Mouse (Mus musculus): ENCODE data around the gene Bst2.
A peak's percentile ranks its signal among the peaks of the same experiment; 100 is the strongest.

The Bst2 gene

GRCm38 (mm10) chr8:71537028-71537867 lies at the start of gene Bst2:
TSS of gene Bst2 (minus strand) at chr8:71537456.
- peak; percentile 70 to 79 for DNase-seq (ENCODE audit: low spot score in 2 of 2)

- DNase-seq (ENCODE audit: low spot score in 2 of 2): peak; percentile 68 to 80
These were observed 49.6 kb upstream of the Bst2 start for GRCm38 (mm10) chr8:71586891-71587290.

GRCm38 (mm10) chr8:71580201-71580600 lies 42.9 kb upstream of the Bst2 start:
- no peak for DNase-seq (ENCODE audit: low spot score in 2 of 2)

GRCm38 (mm10) chr8:71579476-71579875 lies 42.2 kb upstream of the Bst2 start:
- DNase-seq (ENCODE audit: low spot score in 2 of 2): no peak

GRCm38 (mm10) chr8:71579009-71579408 lies 41.8 kb upstream of the Bst2 start:
- no peak for DNase-seq (ENCODE audit: low spot score in 2 of 2)

- DNase-seq (ENCODE audit: low spot score in 2 of 2): no peak
These were observed 40.7 kb upstream of the Bst2 start for GRCm38 (mm10) chr8:71577856-71578387.

GRCm38 (mm10) chr8:71575020-71575419 lies 37.8 kb upstream of the Bst2 start:
- DNase-seq (ENCODE audit: low spot score in 2 of 2): no peak

- DNase-seq (ENCODE audit: low spot score in 2 of 2): no peak
These were observed 37.2 kb upstream of the Bst2 start for GRCm38 (mm10) chr8:71574426-71574825.

GRCm38 (mm10) chr8:71572847-71573633 lies 35.8 kb upstream of the Bst2 start:
- no peak for DNase-seq (ENCODE audit: low spot score in 2 of 2)

- no peak for DNase-seq (ENCODE audit: low spot score in 2 of 2)
These were observed 34.8 kb upstream of the Bst2 start for GRCm38 (mm10) chr8:71572077-71572476.

GRCm38 (mm10) chr8:71570291-71570954 lies 33.2 kb upstream of the Bst2 start:
- peak; percentile 62 to 83 for DNase-seq (ENCODE audit: low spot score in 2 of 2)

- DNase-seq (ENCODE audit: low spot score in 2 of 2): peak; percentile 46 to 80
These were observed 32.4 kb upstream of the Bst2 start for GRCm38 (mm10) chr8:71569366-71570290.

- no peak for DNase-seq (ENCODE audit: low spot score in 2 of 2)
These were observed 31.7 kb upstream of the Bst2 start for GRCm38 (mm10) chr8:71568941-71569340.

- DNase-seq (ENCODE audit: low spot score in 2 of 2): no peak
These were observed 31.2 kb upstream of the Bst2 start, which contains the start of gene Slc27a1 for GRCm38 (mm10) chr8:71568387-71568937. TSS of gene Slc27a1 (plus strand) at chr8:71568882.

- no peak for DNase-seq (ENCODE audit: low spot score in 2 of 2)
These were observed 30.3 kb upstream of the Bst2 start for GRCm38 (mm10) chr8:71567587-71567986.

- DNase-seq (ENCODE audit: low spot score in 2 of 2): no peak
These were observed 29.2 kb upstream of the Bst2 start, which contains the start of gene Nxnl1 for GRCm38 (mm10) chr8:71566501-71566900. TSS of gene Nxnl1 (minus strand) at chr8:71566601.

- no peak for DNase-seq (ENCODE audit: low spot score in 2 of 2)
These were observed 26.7 kb upstream of the Bst2 start for GRCm38 (mm10) chr8:71563992-71564391.

GRCm38 (mm10) chr8:71562751-71563150 lies 25.5 kb upstream of the Bst2 start:
- peak; percentile 69 to 83 for DNase-seq (ENCODE audit: low spot score in 2 of 2)

GRCm38 (mm10) chr8:71561401-71561800 lies 24.1 kb upstream of the Bst2 start:
- peak; percentile 49 to 72 for DNase-seq (ENCODE audit: low spot score in 2 of 2)

- no peak for DNase-seq (ENCODE audit: low spot score in 2 of 2)
These were observed 23.5 kb upstream of the Bst2 start for GRCm38 (mm10) chr8:71560765-71561164.

All from natural killer cell, adult 2 months (primary cell).